Mouse (Mus musculus): ENCODE data around the gene Dtnbp1. TPM values are rescaled to one million over a fixed set of nuclear protein-coding genes. Genes with fewer than 3 reads are reported as not detected.

The Dtnbp1 gene
- total RNA-seq (2014; rRNA removed) (32.5 and 47.9 TPM in 2 replicates), polyA plus RNA-seq (2012; rRNA removed) (53.0 and 57.4 TPM in 2 replicates)

DNA sequence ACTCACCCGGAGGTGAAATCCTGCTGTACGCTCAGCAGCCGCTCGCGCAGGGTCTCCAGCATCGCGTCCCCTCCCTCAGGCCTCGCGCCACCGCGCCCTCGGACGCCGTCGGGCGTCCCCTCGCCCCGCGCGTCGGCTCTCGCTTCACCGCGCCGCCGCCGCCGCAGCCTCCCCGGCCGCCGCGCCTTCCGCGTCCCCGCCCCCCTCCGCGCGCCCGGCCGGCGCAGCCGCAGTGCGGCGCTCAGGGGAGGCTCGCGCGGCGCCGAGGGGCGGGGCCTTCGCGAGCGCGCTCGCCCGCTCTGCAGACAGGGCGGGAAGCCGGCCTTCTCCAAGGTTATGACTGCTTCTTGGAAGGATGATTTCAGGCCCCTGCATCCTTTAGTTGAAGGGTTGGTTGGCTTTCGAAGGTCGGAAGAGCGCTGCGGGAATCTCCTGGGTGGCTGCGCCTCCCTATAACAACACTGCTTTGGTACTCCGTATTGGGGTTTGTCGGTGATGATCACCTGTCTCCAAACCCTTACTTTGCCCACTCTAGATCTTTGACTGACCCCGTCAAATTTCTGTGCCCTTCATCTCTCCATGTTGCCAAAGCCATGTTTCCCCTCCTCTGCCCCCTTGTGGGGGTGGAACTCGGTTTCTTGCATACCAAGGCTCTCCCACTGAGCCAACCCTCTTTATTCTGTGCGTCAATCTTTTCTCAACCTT, at the start of gene Dtnbp1:
Gene Dtnbp1, minus strand, starts transcription at position 237 of the 705 bp plus-strand sequence.
- DNase-seq (ENCODE audit: extremely low read depth, low read depth, low spot score), result peak; percentile 16
- Histone ChIP-seq H3K36me3 (ENCODE audit: control insufficient read depth, insufficient read depth, low read length) (0 out of 2 replicates have a peak, but pooled peaks cover 3% of the 10 kb centered on the region), H3K79me2 (ENCODE audit: control insufficient read depth, insufficient read depth, low read length) (peaks cover 18% of the 10 kb centered on the region), H3K27me3 (ENCODE audit: control insufficient read depth, insufficient read depth, low read length) (no peaks in the 10 kb centered on the region), H3K4me1 (ENCODE audit: control insufficient read depth, insufficient read depth, low read length) (peaks cover 5% of the 10 kb centered on the region; the same call in 1 of the 2 replicates), H3K4me3 (ENCODE audit: insufficient read depth, low read depth, low read length) (peak within 1 kb of the TSS; percentile 95), H3K27ac (replicated peaks; ENCODE audit: insufficient read depth, low read depth, low read length) (peak within 1 kb of the TSS; percentile 99), H3K9ac (ENCODE audit: low read depth, low read length) (peak within 1 kb of the TSS; percentile 98)
- WGBS, result 3% methylated on average over 46 of the region's 68 CpGs
- TF ChIP-seq POLR2A (IDR thresholded peaks at IDR 0.05; ENCODE audit: extremely low read depth, insufficient read depth, low read length) (no peak), CTCF (IDR thresholded peaks at IDR 0.05; ENCODE audit: low read depth, low read length) (peak; percentile 3; the same call in 1 of the 2 replicates)

DNA sequence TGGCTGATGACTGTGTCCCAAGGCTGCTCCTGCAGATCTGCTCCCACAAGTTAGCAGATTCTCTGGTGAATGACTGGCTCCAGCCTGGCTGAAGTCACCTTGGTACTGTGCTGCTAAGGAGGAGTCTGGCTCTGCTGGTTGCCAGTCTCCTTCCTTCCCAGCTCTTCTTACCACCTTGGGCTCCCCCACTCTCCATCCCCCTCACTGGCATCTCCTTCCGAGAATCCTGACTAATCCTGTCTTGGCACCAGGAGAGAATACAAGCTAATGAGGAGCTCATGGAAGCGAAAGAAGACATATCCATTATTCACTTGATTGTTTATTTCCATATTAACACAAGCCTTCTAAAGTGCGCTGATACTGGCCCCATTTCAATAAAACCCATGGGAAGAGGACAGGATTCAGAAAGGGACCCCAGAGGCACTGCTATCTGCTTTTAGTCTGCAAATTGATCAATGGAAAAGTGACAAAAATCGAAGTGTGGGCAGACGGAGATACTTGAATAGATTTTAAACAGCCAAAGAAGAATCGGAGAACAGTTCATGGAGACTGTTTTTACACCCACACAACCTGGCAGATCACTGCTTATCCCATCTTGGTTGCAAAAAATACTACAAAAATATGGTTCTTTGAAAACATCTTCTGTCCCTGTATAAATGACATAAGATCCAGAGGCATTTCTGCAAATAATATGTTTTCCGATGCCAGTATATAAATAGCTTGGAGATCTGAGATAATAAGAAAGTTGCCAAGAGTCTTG, 47.5 kb upstream of the Dtnbp1 start:
- Histone ChIP-seq H3K36me3 (ENCODE audit: control insufficient read depth, insufficient read depth, low read length) (no peaks in the 10 kb centered on the region), H3K4me1 (ENCODE audit: control insufficient read depth, insufficient read depth, low read length) (no peaks in the 10 kb centered on the region), H3K9ac (ENCODE audit: low read depth, low read length) (no peak overlapping the region), H3K4me3 (ENCODE audit: insufficient read depth, low read depth, low read length) (no peak overlapping the region), H3K27me3 (ENCODE audit: control insufficient read depth, insufficient read depth, low read length) (peaks cover 12% of the 10 kb centered on the region; the same call in 1 of the 2 replicates), H3K79me2 (ENCODE audit: control insufficient read depth, insufficient read depth, low read length) (no peaks in the 10 kb centered on the region), H3K27ac (replicated peaks; ENCODE audit: insufficient read depth, low read depth, low read length) (no peak overlapping the region)
- TF ChIP-seq CTCF (IDR thresholded peaks at IDR 0.05; ENCODE audit: low read depth, low read length), result no peak
- TF ChIP-seq POLR2A (IDR thresholded peaks at IDR 0.05; ENCODE audit: extremely low read depth, insufficient read depth, low read length), result no peak
- 78% methylated on average over 7 of the region's 7 CpGs for WGBS
- no peak for DNase-seq (ENCODE audit: extremely low read depth, low read depth, low spot score)

GRCm38 (mm10) chr13:45043466-45043865, 41.5 kb upstream of the Dtnbp1 start:
- peaks cover under 1% of the 10 kb centered on the region; the same call in 1 of the 2 replicates for H3K27me3 ChIP-seq (ENCODE audit: control insufficient read depth, insufficient read depth, low read length)
- no peak for TF ChIP-seq CTCF (IDR thresholded peaks at IDR 0.05; ENCODE audit: low read depth, low read length)
- TF ChIP-seq POLR2A (IDR thresholded peaks at IDR 0.05; ENCODE audit: extremely low read depth, insufficient read depth, low read length), result no peak
- no peak overlapping the region for H3K4me3 ChIP-seq (ENCODE audit: insufficient read depth, low read depth, low read length)
- no peak overlapping the region for H3K27ac ChIP-seq (replicated peaks; ENCODE audit: insufficient read depth, low read depth, low read length)
- H3K9ac ChIP-seq (ENCODE audit: low read depth, low read length), result no peak overlapping the region
- no peaks in the 10 kb centered on the region for H3K79me2 ChIP-seq (ENCODE audit: control insufficient read depth, insufficient read depth, low read length)
- no peak for DNase-seq (ENCODE audit: extremely low read depth, low read depth, low spot score)
- H3K36me3 ChIP-seq (ENCODE audit: control insufficient read depth, insufficient read depth, low read length), result no peaks in the 10 kb centered on the region
- 69% methylated on average over 3 of the region's 3 CpGs for WGBS
- H3K4me1 ChIP-seq (ENCODE audit: control insufficient read depth, insufficient read depth, low read length), result no peaks in the 10 kb centered on the region

DNA sequence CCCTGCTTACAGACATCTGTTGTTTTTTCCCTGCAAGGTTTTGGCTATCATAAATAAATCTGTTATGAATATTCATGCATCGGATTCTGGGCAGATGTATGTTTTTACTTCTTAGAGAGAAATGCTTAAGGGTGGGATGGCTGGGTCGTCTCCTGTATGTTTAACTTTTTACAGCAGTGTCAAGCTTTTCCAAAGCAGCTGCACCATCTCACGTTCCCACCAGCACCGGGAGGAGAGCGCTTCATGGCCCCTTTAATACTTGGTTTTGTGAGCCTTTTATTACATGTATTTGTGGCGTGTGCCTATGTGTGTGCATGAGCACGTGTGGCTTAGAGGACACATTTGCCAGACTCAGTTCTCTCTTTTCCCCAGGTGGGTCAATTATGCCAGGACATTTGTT, 38.8 kb upstream of the Dtnbp1 start:
- no peak for TF ChIP-seq CTCF (IDR thresholded peaks at IDR 0.05; ENCODE audit: low read depth, low read length)
- DNase-seq (ENCODE audit: extremely low read depth, low read depth, low spot score), result no peak
- WGBS, result 85% methylated on average over 7 of the region's 7 CpGs
- Histone ChIP-seq H3K36me3 (ENCODE audit: control insufficient read depth, insufficient read depth, low read length) (no peaks in the 10 kb centered on the region), H3K4me3 (ENCODE audit: insufficient read depth, low read depth, low read length) (no peak overlapping the region), H3K79me2 (ENCODE audit: control insufficient read depth, insufficient read depth, low read length) (no peaks in the 10 kb centered on the region), H3K9ac (ENCODE audit: low read depth, low read length) (no peak overlapping the region), H3K4me1 (ENCODE audit: control insufficient read depth, insufficient read depth, low read length) (no peaks in the 10 kb centered on the region), H3K27me3 (ENCODE audit: control insufficient read depth, insufficient read depth, low read length) (no peaks in the 10 kb centered on the region; the same call in 1 of the 2 replicates), H3K27ac (replicated peaks; ENCODE audit: insufficient read depth, low read depth, low read length) (no peak overlapping the region)

- TF ChIP-seq CTCF (IDR thresholded peaks at IDR 0.05; ENCODE audit: low read depth, low read length), result no peak
- TF ChIP-seq POLR2A (IDR thresholded peaks at IDR 0.05; ENCODE audit: extremely low read depth, insufficient read depth, low read length), result no peak
- Histone ChIP-seq H3K9ac (ENCODE audit: low read depth, low read length) (no peak overlapping the region), H3K36me3 (ENCODE audit: control insufficient read depth, insufficient read depth, low read length) (no peaks in the 10 kb centered on the region), H3K79me2 (ENCODE audit: control insufficient read depth, insufficient read depth, low read length) (no peaks in the 10 kb centered on the region), H3K27me3 (ENCODE audit: control insufficient read depth, insufficient read depth, low read length) (no peaks in the 10 kb centered on the region; the same call in 1 of the 2 replicates), H3K4me1 (ENCODE audit: control insufficient read depth, insufficient read depth, low read length) (no peaks in the 10 kb centered on the region), H3K27ac (replicated peaks; ENCODE audit: insufficient read depth, low read depth, low read length) (no peak overlapping the region), H3K4me3 (ENCODE audit: insufficient read depth, low read depth, low read length) (no peak overlapping the region)
- no peak for DNase-seq (ENCODE audit: extremely low read depth, low read depth, low spot score)
- WGBS, result 66% methylated on average over 4 of the region's 4 CpGs
Measured at GRCm38 (mm10) chr13:45040195-45040594, 38.2 kb upstream of the Dtnbp1 start.

All from liver, adult 2 months (tissue).